Mouse (Mus musculus) ES-CJ7 (cell line): Measurements from ENCODE around the gene Kif13a.
A peak's percentile ranks its signal among the peaks of the same experiment; 100 is the strongest.

Source experiments
- DNase-seq: peaks from one replicate; pipeline ENCODE4 v3.0.0; 2011; ENCODE audit warnings: low read depth, low spot score

Gene Kif13a

DNA sequence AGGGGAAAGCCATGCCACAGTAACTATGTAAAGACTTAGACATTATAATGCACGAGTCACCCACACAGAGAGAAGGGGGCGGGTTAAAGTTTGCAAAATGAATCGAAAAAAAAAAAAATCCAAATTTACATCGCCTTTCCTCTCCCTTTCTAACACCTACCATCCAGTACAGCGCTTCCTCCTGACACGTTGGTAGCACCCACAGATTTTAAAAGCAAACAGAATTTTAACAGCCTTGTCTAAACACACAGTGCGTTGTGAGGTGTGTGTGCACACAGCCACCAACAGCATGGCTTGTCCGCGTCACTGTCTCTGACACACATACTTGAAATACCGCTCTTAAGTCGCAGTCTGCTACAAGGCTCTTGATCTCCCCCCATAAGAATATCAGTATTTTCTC, 94.3 kb downstream of the Kif13a start:
- DNase-seq = no peak

DNA sequence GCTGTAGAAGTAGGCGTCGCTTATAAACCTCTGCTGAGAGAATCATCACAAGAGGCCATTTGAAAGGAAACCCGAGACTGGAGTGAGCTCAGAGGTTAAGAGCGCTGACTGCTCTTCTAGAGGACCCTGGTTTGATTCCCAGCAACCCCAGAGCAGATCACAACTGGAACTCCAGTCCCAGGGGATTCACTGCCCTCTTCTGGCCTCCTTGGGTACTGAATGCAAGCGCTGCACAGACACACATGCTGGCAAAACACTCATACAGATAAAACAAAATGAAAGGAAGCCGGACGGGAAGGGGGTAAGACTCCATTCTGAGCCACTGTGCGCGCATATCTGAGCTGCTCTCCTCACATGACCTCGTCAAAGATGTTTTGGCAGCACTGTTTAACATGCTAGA, 94.9 kb downstream of the Kif13a start:
- peak; percentile 30 for DNase-seq

DNA sequence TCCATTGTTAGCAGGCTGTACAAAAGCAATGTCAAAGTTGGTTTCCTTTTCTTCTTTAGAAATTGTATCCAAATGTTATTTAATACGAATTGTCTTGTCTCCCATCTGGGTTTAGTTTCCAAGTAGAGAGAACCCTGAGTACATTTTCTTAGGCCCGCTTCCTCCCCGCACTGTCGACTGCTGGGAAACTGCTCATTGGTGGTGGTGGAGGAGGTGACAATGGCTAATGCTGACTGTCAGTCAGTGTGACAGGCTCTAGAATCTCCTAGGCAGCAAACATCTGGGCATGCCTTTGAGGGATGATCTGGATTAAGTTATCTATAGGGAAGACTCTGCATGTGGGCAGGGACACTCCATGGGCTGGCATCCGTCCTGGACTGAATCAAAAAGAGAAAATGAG, 96.1 kb downstream of the Kif13a start:
- no peak for DNase-seq

DNA sequence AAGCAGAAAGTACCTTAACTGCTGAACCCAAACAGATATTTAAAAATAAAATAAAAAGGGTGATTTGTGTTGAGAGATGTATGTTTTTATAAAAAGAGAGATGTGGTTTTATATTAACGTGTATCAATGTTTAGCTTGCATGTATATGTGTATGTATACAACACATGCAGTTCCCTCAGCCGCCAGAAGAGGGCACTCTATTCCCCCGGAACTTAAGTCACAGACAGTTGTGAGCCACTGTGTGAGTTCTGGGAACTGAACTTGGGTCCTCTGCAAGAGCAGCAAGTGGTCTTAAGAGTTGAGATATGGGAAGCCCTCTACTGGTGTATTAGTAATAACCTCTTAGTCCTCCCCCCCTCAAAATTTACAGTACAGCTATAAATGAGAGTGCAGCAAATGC, 96.7 kb downstream of the Kif13a start:
- peak; percentile 78 for DNase-seq

DNA sequence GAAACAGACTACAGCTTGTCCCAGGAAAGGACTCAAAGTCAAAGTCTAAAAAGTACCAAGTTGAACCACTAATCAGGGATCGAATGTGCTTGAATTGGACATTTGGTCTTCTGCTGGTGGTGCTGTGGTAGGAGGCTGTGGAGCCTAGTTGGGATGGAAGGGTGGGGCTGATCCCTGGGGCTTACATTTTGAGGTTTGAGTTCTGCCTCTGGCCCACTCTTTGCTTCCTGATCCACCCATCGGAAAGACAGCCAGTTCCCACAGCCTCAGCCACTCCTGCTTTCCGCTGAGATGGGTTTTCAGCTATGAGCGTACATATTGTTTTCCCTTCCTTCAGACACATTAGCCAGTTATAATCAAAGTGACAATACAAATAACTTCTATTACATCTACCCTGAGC, 106.4 kb downstream of the Kif13a start:
- no peak for DNase-seq

DNA sequence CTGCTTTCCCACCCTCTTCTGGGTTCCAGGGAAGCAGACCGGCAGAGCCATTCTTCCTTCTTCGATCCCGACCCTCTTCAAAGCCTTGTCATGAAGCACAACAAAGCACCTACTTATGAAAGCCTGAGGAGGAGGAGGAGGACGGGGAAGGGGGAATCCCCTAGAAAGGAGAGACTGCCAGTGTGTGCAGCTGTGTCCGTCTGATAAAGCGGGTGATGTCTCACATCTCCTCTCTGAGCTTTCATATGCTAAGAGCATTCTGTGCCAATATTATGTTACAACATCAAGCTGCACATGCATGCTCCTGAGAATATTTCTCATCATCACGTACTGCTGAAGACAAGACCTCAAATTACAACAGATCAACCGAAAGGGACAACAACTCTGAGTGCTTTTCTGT, 107.5 kb downstream of the Kif13a start:
- no peak for DNase-seq

DNA sequence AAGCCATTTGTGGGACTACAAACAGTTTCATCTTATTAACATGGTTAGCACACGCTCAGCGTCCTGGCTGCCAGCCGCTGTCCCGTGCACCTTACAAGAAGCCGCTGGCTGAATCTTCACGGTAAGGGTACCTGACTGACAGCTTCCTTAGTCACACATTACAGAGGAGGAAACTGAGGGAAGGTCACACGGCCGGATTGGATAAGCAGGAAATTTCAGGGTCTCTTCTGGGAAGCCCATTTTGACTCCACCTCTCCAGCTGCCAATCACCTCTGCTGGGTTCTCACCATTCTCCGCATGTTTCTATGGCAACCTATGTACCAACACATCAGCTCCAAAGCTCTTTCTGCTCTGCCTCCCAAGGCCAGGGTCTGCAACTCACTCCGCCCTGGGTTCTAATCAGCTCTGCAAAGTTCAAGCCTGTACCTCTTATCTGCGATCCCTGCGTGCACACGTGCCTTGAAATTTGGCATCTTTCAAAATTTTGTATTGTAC, 109.9 kb downstream of the Kif13a start:
- no peak for DNase-seq

DNA sequence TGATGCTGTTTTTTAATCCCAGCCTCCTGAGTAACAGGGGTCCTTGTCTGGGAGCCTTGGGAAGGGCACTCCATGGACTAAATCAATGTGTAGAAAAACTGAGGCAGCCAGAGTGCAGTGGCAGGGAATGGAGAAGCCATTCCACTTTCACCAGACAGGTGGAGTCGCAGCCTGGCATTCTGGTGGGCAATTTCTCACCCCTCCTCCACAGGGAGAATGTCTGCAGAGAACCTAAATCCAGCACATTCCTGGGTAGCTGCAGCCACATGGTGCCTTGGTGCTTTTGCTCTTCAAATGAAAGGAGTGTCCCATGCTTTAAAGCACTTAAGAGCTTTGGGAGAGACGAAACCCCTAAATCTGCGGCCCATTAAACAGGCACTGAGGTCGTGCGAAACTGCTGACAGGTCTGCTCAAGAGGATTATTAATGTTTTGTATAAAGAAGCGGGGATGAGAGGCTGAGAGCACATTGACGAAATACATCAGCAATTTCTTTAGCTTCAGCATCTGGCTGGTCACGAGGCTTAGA, 110.4 kb downstream of the Kif13a start:
- no peak for DNase-seq

DNA sequence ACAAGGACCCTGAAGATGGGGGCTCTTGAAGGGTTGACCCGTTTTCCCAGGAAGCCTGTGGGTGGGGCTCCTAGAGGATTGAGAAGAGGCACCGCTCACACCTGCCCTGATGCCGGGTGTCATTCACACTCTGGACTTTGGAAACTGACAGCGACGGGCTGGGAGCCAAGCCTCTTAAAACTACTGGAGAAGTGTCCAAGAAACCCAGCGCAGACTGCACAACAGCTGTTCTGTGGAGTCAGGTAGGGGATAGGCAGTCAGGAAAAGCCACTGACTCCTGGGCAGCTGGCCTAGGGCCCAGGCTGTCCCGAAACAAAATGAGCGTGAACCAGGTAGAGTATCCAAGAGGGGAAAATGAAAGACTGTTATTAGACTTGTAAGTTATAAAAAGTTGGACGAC, 111.3 kb downstream of the Kif13a start:
- DNase-seq = no peak

DNA sequence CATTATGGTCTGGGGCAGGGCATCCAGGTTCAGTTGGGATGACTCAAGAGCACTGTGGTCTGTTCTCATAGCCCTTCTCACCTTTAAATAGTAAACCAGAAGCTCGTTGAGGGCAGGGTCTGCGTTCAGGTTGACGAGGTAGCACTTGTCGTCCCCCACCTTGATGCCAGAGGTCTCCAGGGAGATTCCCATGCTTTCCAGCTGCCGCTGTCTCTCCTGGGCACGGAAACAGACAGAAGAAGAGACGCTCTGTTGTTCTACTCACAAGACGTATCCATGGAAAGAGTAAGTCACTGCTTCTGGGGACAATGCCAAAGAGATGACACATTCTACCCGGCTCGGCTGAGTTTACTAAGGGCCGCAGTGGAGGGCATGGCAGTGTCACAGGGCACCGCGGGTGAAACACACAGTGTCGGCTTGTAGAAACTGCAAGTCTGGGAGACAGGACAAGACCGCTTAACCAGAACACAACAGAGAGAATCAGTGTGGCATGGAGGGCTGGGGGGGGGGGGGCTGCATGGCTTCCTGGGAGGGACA, 117.0 kb downstream of the Kif13a start:
- no peak for DNase-seq

DNA sequence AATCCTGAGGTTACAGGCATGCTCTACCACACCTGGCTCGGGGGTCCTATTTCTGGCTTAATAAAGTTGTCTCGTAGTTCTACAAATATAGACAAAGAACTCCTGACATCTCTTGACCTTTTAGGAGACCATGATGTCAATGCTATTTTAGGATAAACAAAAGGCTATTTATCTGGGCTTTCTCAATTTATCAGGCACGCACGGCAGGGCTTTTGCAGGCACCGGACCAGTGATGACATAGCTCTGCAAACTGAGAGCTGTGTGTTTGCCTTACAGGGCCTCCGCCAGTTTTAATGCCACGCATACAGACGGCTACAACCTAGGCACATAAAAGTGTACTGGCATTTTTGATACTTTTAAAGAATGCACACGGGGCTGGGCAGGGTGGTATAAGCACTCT, 118.0 kb downstream of the Kif13a start:
- no peak for DNase-seq

DNA sequence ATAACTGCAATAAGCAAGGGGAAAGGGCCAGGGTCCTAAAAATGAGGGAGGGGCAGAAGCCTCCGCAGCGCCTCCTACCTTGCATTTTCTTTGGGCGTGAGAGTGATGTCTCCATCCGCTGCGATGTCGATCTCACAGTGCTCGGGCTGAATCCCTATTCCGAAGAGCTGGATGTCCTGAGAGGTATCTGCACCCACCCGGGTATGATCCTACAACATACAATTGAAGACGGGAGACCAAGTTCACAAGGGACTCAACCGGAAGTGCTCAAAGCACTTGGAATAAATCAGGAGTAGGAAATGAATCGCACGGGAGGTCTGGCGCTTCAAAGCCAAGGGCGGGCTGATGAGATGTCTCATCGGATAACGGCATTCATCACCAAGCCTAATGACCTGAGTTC, 119.1 kb downstream of the Kif13a start:
- peak; percentile 51 for DNase-seq

DNA sequence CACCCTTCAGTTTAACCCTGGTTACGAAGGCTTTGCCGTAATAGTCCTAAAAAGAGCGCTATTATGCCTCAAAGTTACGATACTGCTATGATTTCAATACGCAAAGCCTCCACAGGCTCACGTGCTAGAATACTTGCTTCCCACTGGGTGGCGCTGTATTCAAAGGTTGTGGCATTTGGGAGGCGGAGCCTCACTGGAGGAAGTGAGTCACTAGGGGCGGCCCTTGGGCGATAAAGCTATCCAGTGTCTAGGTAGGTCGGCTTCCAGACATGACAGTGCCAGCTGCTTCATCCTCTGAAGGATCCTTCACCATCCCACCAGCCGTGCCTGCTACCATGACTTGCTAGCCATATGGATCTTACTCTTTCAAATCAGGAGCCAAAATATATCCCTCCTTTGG, 119.6 kb downstream of the Kif13a start:
- peak; percentile 95 for DNase-seq

DNA sequence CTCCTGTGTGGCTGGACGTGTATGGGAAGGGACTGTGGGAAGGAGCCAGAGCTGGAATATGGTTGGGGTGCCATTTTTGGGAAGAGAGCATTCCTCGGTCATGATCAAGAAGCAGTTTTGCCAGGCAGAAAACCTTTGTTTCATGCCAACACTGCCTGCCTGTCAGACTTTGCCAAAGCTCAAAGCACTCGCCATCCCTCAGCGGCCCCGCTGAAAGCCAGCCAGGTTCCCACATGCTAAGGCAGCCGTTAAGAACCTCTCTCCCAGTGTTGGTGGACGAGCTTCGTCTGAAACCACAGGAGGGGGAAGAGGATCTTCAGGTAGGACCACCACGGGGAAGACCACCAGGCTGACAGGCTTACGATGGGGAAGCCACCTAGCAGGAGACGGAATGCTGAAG, 121.8 kb downstream of the Kif13a start:
- DNase-seq = no peak

DNA sequence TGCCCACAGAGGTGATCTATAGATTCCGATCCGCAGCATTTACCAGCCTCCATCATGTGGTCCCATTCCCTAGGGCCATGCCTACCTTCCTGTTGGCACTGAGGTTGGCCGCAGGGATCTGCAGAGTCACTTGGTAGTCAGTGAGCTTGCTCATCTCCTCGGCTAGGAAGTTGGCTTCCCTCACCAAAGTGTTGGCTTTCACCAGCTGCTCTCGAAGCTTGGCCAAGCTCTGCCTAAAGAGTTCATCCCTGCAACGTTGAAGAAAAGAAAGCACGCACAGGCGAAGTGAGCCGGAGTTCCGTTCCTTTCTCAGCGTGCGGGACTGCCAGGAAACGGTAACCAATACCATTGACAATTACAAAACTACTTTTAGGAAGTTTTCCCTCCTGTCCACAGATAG, 128.5 kb downstream of the Kif13a start:
- DNase-seq = no peak

DNA sequence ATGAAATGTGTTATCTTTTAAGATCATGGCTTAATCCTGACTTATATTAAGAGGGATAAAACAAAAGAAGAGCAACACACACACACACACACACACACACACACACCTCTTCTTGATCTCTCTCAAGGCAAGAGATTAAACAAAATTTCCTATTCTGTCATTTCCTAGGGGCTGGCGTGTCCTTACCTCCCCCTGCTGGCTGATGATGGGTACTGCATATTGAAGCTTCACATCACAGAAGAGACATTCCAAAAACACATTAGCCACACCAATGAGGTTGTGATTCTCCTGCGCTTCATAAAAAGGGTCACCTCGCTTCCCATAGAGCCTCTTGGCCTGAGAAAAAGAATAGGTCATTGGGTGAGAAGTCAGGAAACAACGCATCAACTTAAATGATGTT, 131.5 kb downstream of the Kif13a start:
- DNase-seq = peak; percentile 59

DNA sequence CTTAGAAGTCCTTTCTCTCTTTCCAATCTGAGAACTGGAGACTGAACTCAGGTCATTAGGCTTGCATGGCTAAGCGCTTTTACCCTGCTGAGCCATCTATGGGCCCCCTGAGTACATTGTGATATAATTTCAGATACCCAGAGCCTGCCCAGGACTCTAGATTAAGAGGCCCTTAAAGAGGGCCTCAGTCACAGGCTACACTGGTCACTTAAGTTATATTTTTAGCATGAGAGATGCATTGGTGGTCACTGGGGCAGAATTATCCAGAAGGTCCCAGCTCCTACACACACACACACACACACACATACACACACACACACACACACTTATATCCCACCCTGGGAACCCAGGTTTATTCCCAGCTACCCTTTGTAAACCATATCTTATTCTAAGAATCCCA, 133.3 kb downstream of the Kif13a start:
- no peak for DNase-seq

DNA sequence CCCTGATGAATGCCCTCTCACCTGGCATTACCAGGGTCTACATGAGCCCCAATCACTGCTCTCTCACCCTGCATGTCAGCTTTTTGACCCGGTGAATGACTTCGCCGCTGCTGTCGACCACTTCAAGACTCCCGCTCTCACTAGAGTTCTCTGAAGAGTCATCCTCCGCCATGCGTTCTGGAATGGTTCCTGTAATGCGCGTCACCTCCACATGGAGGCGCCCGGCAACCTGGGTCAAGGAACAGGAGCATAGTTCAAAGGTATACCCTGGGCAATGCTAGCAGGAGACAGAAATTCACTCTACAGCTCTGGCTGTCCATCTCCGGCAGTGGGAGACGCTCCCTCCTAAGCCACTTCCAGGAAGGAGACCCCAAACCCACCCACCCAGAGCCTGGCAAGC, 135.8 kb downstream of the Kif13a start:
- DNase-seq = peak; percentile 76

DNA sequence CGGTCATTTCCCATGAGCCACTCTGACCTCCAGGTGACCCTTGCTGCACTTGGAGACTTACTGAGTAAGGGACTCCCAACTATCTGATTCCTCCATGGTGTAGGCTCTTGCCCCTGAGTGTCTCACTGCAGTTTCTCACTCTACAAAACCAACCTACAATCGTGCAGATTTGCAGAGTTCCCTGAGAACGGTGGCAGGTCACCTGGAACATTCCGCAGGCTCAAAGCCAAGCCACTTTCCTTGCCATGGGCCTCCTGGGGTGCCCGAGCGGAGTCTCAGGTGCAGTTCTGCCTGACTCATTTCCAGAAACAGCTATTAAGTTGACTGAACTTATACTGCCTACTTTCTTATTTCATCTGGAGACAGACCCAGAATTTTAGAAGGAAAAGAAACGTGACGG, 141.2 kb downstream of the Kif13a start:
- DNase-seq = no peak

DNA sequence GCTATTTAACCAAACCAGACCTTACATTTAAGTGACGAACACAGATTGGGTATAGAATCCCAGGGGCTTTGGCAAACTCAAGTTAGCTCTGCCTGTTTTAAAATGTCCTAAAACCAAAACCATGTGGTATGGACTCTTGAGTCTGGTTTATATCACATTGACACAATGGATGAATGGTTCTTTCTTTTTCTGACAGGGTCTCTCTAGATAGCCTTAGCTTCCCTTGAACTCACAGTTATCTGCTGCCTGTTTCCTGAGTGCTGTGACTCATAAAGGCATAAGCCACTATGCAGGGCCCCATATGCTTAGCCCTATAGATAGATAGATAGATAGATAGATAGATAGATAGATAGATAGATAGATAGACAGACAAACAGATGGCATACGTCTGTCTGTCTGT, 142.8 kb downstream of the Kif13a start:
- no peak for DNase-seq

DNA sequence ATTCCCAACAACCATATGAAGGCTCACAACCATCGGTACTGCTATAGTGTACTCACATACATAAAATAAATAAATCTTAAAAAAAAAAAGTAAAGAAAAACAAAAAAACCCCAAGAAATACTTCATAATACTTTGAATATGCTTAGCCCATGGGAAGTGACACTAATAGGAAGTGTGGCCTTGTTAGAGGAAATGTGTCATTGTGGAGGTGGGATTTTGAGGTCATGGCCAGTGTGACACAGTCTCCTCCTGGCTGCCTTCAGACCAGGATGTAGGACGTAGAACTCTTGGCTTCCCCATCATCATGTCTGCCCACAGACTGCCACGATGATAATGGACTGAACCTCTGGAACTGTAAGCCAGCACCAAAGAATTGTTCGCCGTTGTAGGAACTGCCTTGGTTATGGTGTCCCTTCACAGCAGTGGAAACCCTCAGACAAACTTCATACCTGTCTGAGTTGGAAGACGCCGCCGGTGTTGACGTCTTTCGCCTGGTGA, 143.6 kb downstream of the Kif13a start:
- DNase-seq = no peak

DNA sequence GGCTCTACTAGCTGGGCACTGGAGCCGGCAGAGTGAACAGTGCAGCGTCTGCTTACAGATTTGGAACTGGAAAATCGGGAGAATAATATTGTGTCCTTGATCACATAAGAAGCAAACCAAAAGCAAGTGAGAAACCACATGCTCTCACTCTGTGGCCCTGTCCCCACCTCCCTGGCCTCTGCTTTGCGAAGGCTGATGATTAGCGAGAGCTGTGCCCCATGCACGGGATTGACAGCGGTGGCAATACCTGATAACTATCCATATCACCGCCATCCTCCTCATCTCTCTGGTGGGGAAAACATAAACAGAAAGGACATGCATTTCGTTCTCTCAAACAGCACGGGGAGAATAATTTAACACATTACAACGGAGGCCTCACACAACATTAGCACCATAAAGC, 149.3 kb downstream of the Kif13a start:
- DNase-seq = no peak

DNA sequence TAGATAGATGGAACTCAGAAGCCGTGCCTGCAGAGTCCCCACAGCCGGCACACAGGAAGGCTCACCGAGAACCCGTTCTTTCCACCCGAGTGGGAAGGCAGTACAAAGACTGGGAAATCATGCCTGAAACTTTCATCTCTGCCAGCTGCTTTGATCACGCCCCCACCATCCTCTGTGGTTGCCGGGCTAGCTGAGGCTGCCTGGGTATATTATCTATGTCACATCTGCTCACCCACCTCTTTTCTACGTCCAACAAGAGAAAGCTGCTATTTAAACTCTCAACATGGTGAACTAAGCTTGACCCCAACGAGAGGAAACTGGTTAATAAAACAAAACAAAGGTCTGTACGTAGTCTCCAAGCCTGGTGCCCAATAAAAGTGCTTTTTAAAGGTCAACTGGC, 149.8 kb downstream of the Kif13a start:
- no peak for DNase-seq

DNA sequence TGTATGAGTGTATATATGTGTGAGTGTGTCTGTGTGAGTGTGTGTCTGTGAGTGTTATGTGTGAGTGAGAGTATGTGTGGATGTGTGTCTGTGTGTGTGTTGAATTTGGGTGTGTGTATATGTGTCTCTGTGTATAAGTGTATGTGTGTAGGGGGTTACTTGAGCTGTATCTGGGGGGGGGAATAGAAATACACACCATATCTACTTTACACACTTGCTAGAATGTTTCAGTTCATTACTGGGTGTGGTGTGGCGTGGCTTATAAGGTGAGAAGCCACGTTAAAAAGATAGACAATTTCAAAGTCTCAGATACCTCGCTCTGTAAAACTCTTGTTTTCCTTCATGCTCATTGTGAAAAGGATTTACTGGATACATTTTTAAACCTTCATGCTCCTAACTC, 152.2 kb downstream of the Kif13a start:
- DNase-seq = no peak
